Mouse (Mus musculus) A20 (cell line): ENCODE data around the gene P4ha1.
"Not testable (repeated sequence)": the region's sequence is repeated elsewhere in the genome, so short reads cannot be mapped to it uniquely, and the experiment has no call there.

Source experiments
- DNase-seq: peaks from one replicate; pipeline ENCODE4 v3.0.0-alpha.2; 2011; ENCODE audit warnings: low read depth, low spot score

P4ha1 gene

DNA sequence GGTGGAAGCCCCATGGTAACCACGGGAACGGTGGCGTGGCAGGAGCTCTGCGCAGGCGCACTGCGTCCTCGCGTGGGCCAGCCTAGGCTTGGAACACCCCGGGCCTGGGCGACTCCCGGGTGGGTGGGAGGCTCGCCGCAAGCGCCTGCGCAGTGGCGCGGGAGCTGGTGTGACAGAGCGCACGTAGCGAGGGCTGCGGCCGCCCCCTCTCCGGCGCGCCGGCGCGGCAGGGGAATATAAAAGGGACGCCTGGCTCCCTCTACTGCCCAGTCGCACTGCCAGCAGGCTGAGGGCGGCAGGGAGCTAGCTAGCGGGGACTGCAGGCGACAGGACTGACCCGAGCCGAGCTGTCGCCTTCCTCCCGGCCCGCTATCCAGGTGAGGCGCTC lies at the start of gene P4ha1:
Gene P4ha1 (plus strand): TSS at position 197 of the 388 bp plus-strand sequence.
- peak; percentile 99 for DNase-seq

DNA sequence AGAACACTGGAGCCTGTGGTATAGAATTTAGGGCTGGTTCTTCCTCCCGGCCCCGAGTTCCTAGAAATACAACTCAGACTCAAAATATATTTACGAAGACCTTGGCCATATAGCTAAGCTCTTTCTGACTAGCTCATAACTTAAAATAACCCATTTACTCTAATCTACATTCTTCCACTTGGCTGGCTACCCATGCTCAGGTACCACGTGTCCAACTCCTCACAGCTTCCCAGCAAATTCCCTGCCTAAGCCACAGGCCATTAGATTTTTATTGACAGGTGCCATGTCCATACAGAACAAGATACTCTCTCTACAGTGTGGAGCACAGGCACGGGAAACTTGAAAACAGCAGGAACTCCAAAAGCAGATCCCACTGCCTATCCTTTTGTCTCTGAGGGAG lies 47.4 kb upstream of the P4ha1 start:
- no peak for DNase-seq

DNA sequence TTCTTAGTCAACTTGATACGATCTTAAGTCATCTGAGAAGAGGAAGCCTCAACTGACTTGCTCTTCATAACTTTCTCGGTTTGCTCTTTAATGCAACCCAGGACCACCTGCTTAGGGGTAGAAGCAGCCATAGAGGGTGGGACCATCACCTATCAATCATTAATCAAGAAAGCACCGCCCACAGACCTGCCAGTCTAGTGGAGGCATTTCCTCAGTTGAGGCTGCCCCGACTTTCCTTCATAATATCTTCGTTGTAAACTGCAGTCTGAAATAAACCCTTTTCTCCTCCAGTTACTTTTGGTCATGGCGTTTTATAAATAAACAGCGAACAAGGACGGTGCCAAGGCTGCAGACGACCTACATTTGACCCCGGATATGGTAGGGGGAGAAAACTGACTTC lies 46.0 kb upstream of the P4ha1 start:
- peak; percentile 85 for DNase-seq

DNA sequence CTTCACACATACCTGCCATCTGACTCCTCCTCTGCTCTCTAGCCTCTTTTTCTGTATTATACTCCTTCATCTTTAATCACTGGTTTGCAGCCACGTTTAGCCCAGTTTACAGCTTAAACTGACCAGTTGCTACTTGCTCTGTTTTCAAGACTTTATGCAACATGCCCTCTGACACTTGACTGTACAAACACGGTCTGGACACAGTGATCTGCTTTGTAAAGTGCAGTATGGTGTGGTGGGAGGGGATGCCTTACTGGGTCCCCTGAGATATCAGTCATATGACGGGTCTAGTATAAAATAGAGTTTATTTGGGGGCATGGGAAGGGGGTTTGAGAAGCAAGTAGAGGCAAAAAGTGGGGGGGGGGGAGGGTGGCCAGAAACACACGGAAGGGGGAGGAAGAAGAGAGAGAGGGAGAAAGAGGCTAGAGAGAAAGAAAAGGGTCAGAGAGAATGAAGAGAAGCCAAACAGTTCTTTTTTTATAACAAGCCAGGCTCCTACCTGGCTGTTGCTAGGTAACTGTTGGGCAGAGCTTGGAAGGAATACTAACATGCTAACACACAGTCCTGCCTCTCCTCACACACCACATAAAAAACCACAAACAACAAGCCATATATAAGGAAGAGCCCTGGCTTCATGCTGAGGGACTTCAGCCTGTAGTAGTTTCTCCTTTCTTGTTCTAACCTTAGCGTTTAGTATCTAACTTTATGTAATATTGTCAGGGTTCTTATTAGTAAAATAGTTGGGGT lies 45.2 kb upstream of the P4ha1 start:
- DNase-seq, result peak; percentile 44

DNA sequence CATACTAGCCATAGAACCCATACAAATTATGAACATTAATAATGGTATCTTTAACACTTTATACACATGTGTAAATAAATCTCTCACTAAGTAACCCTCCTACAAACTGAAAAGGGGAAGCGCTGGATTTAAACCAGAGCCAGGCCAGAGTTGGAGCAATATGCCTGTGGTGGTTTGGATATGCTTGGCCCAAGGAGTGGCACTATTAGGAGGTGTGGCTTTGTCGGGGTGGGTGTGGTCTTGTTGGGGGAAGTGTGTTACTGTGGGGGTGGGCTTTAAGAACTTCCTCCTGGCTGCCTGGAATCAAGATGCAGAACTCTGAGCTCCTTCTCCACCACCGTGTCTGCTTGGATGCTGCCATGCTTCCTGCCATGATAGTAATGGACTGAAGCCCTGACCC lies 39.9 kb upstream of the P4ha1 start:
- peak; percentile 58 for DNase-seq

DNA sequence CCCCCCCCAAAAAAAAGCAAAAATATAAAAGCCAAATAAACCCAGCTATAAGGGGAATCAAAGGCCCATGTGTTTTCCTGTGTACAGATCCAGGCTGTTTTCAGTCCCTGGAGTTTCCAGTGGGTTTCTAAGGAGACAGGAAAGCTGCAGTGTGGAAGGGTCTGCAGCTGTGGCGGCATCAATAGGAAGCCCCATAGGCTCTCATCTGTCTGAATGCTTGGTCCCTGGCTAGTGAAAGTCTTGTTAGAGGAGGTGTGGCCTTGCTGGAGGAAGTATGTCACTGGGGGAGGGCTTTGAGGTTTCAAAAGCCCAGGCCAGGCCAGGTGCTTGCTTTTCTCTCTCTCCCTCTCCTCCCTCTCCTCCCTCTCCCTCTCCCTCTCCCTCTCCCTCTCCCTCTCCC lies 39.3 kb upstream of the P4ha1 start:
- peak; percentile 66 for DNase-seq

DNA sequence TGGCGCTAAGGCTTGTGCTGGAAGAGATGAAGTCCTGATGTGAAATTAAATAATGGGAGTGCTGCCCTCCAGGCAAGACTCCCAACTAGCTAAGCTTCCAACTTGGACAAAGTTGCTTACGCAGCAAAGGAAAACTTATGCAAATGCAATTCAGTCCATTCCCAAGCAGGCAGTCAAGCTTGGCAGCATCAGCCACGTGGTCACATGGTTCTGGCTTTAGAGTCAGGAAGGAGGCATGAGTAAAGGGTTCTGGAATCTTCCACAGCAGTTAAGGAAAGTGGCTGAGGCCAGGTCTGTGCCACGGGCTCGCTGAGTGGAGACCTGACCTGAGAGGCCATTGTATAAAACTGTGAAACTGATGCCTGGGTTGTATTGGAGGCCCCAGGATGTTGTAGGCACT lies 37.6 kb upstream of the P4ha1 start:
- DNase-seq, result no peak

DNA sequence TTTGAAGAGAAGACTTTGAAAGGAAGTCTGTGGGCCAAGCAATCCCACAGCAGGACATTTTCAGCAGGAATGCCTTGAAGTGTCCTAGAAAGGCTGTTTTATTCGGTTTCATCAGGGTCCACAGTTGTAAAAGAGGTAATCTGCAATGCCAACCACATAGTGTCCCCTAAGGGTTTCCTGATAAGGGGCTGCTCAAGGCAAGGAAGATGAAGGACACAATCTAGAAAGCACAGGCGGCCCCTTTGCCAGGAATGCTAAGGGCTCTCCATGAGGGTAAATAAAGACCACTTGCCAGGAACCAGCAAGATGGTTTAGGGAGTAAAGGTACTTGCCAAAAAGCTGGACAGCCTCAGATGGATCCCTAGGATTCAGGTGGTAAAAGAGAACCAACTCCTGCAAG lies 35.8 kb upstream of the P4ha1 start:
- DNase-seq, result no peak

DNA sequence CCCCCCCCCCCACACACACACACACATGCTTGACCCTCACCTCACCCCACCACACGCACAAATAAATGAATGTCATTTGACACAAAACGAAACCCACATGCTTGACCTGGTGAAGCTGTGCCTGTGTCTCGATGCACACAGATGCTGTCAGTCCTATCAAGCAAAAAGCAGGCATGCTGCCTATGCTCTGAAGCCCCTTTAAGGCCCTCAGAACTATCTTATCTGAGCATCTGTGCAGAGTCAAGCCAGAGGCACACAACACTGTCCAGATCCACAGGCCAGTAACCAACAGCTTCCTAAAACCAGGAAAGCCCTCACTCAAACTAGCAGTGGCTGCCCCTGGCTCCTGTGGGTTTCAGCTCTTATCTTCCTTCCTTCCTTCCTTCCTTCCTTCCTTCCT lies 35.4 kb upstream of the P4ha1 start:
- peak; percentile 76 for DNase-seq

DNA sequence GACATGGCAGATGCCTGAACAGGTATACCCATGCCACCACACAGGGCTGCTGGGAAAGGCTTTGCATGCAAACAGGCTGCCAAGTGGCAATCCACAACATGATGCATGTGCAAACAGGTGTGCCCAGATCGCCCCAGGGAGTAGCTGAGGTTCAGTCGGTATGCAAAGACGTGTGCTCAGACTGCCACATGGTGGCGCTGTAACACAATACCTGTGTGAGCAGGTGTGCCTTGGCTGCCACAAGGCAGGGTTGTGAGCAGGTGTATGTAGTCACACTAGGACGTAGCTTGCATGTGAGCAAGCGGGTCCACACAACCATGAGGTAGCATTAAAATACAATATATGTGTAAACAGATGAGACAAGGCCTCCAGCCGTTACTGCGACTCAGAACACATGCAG lies 34.0 kb upstream of the P4ha1 start:
- DNase-seq, result peak; percentile 70

DNA sequence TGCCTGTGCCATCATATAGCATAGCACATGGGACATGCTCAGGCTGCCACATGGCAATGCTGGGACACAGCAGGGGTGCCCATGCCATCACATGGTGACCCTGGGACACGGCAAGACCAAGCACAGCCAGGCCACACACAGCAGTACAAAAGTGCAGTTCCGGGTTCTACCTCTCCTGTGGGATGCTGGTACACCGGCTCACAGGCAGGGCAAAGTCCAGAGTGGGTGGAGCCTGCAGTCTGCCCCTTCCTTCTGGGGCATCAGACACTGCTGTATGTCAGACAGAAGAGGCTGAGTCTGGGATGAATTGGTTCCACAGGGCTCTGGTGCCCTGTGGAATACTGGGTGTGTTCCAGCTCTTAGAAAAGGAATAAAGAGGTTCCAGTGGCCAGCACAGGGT lies 31.6 kb upstream of the P4ha1 start:
- DNase-seq, result no peak

DNA sequence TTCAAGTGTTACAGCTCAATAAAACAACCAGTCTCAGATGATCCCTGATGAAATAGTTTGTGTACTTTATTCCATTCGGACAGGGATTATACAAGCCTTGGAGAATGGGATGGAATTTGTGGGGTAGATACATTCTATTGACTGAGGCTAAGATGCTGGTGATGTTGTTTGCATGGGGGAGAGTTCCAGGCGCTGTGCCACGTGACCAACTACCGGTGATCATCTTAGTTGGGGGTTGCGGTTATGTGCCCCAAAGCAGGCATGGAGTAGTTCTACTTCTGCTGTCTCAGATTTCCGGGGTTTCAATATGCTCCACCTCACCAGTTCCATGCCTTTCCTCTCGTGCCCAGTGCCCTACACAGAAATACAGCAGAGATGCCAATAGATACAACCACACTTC lies 31.0 kb upstream of the P4ha1 start:
- no peak for DNase-seq

DNA sequence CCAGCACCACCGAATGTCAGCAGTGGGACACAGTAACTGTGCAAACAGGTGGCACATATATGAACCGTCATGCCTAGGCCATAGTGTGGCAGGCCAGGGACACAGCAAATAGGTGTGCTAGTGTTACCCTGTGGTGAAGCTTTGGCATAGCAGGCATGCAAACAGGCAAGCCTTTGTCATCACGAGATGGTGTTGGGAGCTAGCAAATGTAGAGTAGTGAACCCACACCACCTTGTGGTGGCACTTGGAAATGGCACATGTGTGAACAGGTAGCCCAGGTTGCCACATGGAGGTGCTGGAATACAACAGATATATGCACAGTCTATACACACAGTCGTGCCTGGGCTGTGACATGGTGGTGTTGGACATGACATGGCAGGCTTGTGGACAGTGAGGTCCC lies 30.5 kb upstream of the P4ha1 start:
- peak; percentile 89 for DNase-seq

DNA sequence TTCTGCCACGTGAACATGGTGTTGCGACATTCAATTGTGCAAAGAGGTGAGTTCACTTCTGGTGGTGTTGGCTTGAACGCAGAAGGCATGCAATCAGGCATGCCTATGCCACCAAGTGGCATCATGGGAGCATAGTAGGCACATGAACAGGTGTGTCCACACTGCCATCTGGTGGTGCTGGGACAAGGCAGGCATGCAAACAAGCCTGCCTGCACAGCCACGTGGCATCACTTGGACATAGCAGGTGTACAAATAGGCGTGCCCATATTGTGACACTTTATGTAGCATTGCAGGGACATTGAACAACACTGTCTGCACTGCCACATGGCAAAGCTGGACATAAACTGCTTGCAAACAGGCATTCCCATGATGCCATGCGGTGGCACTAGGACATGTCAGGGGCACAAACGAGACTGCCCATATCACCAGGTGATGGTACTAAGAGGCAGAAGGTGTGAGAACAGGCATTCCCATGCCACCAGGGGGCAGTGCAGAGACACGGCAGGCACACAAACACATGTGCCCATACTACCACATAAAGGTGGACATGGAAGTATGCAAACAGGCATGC lies 27.8 kb upstream of the P4ha1 start:
- DNase-seq, result peak; percentile 92

DNA sequence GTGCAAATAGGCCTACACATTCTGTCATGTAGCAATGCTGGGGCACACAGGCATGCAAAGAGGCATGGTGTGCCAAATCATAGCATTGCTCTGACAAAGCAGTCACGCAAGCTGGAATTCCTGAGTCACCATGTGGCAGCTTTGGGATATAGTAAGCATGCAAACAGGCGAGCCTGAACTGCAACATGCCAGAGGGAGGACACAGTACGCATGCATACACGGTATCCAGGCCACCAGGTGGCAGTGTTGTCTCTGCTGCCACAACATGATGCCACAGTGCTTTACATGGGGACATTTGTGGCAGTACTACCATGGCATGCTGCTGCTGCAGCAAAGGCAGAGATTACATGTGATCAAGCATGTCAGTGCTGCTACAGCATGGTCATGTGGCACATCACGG lies 26.8 kb upstream of the P4ha1 start:
- DNase-seq, result peak; percentile 83

DNA sequence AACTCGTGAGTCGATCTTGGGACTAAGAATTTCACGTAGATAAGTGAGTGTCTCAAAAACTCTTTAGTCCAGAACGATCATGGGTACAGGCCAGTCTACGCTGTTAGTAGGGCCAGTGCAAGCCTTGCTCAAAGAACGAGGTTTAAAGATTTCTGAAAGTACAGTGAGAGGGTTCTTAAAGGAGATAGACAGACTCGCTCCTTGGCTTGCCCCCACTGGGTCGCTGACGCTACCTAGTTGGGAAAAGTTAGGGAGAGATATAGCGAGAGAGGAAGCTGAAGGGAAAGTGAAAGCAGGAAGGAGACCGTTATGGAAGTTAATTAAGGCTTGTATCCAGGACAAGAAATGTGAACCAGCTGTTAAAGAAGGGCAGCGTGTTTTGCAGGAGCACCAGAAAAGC lies 20.4 kb upstream of the P4ha1 start:
- not testable (repeated sequence) for DNase-seq

DNA sequence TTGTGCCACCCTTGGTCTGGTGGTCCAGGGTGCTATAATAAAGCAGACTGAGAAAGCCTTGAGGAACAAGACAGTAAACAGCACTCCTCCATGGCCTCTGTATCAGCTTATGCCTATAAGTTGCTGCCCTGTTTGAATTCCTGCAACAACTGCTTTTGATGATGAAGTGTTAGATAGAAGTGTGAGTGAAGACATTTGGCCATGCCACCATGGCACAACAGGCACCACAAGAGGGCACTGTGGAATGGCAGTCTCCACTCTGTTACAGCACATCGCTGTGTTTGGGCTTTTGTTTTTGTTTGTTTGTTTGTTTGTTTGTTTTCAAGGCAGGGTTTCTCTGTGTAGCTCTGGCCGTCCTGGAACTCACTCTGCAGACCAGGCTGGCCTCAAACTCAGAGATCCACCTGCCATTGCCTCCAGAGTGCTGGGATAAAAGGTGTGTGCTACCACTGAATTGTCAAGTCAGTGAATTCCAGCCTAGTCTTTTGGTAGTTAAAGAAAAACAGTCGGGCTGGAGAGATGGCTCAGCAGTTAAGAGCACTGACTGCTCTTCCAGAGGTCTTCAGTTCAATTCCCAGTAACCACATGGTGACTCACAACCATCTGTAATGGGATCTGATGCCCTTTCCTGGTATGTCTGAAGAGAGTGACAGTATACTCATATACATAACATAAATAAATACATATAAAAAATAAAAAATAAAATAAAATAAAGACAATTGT lies 13.9 kb upstream of the P4ha1 start:
- DNase-seq, result peak; percentile 49

DNA sequence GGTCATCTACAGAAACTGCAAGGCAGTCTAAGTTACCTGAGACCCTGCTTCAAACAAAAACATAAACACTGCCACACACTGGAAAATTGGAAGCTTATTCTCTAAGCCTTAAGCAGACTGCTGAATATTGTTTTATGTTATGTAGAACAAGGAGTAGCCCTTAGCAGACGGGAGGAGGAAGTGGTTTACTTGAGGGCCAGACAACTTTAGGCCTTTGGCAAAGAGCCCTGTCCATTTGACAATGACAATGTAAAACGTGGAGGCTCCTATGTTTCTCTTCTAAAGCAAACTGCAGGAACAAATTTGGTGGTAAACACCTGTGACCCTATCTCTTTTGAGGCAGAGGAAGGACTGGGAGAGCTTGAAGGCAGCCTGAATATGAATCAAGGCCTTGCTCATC lies 13.0 kb upstream of the P4ha1 start:
- no peak for DNase-seq

DNA sequence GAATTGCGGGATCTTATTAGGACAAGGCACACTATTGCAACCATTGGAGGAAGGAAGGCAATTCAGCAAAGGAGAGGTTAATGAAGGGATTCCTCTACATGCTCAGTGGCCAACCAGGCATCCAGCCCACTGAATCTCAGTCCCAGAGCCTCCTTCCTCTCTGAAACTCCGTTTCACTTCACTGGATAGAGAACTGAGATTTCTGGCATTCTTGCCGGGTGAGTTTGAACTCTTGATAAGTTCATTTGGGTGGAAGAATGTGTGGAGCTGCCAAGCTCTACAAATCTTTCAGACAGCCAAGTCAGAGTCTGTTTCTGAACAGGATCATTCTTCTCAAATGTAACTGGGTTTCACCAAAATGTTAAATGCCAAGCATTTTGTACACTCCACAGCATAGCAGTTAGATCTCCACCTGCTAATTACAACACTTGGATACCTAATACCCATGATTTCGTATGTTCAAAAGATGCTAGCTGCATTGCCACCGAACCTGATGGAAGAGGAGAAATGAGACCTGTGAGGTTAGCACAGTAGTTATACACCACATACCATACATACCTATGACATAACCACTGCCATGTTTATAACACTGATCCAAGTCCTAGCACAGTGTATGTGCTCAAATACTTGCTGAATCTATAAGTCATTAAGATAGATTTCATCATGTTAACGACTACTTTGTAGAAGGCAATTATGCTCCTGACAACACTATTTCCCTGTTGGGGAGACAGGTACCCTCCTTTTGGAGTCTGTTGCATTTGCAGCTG lies 12.2 kb upstream of the P4ha1 start:
- no peak for DNase-seq

DNA sequence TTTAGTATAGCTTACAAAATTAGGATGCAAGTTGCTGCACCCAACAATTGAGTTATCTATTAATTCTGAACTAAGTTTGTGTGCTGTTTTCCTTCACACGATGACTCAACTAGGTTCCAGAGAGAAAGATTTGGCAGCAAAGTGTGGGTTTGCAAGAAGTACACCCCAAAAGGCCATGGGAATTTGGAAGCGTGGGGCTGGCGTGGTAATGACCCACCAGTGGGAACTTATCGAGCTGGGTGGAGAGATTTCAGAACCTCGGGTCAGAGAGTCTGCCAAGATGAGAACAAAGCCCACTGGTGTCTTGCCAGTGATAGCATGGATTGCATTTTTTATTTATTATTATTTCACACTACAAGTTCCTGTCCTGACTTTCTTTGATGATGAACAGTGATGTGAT lies 11.2 kb upstream of the P4ha1 start:
- no peak for DNase-seq

DNA sequence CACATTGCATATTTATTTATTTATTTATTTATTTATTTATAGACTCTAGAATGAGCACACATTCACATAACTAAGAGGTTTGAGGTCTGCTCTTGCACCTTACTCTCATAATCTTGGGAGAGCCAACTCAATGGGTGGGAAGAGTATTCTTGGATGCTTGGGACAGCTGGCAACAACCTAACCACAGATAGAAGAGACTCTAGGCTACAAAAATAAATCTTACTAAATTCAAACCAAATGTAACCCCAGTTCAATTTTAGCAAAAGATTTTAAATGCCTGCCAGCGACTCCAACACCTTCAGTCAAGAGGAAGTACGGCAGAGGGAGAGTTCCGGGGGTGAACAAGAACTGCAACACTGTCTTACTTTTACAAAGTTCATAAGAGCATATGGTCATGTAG lies 2.0 kb upstream of the P4ha1 start:
- no peak for DNase-seq

DNA sequence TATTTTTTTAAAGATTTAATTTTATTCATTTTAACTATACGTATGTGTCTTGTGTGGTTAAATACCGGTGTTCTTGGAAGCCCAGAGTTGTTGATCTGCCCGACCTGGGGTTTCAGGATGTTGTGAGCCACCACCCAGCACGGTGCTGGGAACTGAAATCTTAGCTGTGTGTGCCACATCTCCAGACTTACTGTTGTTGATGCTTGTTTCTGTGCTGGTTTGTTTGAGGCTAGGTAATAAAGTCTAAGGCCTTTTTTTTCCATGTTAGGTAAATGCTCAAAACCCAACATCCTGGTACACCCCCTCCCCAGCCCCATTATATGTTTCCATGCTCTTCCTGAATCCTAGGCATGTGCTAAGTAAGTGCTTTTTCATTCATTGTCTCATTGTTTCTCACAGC lies 825 bp upstream of the P4ha1 start:
- DNase-seq, result peak; percentile 40
